Mouse (Mus musculus) CD8-positive naive resting alpha-beta T cell, adult 2 months (primary cell): Measurements from ENCODE around the gene Troap.
A peak's percentile ranks its signal among the peaks of the same experiment; 100 is the strongest.

ENCODE experiments used
- DNase-seq, 2 experiments: peaks; one replicate each; pipeline ENCODE4 v3.0.0; 2022; ENCODE audit warnings: low read depth in 2 of 2, low spot score in 2 of 2

Gene Troap

GRCm38 (mm10) chr15:99074019-99074599 lies at the start of gene Troap:
Gene Troap, plus strand, starts transcription at chr15:99074575.
- DNase-seq = no peak

GRCm38 (mm10) chr15:99024668-99025314 lies 49.6 kb upstream of the Troap start:
- peak; percentile 75 to 83 for DNase-seq

- DNase-seq = no peak
Observed at GRCm38 (mm10) chr15:99025414-99025813, 49.0 kb upstream of the Troap start.

GRCm38 (mm10) chr15:99026259-99026658 lies 48.1 kb upstream of the Troap start:
- DNase-seq = peak in 1 of 2 experiments; percentile 51

- no peak for DNase-seq
Observed at GRCm38 (mm10) chr15:99027116-99027515, 47.3 kb upstream of the Troap start.

GRCm38 (mm10) chr15:99028874-99029458 lies 45.4 kb upstream of the Troap start:
- DNase-seq = no peak

- DNase-seq = peak; percentile 88 to 91
Observed at GRCm38 (mm10) chr15:99029619-99030584, 44.5 kb upstream of the Troap start, which contains the start of gene Tuba1c. Gene Tuba1c, plus strand, starts transcription at chr15:99029891.

GRCm38 (mm10) chr15:99030585-99031387 lies 43.6 kb upstream of the Troap start:
- DNase-seq = peak in 1 of 2 experiments; percentile 18

- DNase-seq = no peak
Observed at GRCm38 (mm10) chr15:99031388-99031675, 43.0 kb upstream of the Troap start.

- no peak for DNase-seq
Observed at GRCm38 (mm10) chr15:99032041-99032725, 42.2 kb upstream of the Troap start.

GRCm38 (mm10) chr15:99032726-99033250 lies 41.6 kb upstream of the Troap start:
- DNase-seq = no peak

- no peak for DNase-seq
Observed at GRCm38 (mm10) chr15:99033498-99034270, 40.7 kb upstream of the Troap start.

GRCm38 (mm10) chr15:99035431-99035830 lies 38.9 kb upstream of the Troap start:
- no peak for DNase-seq

GRCm38 (mm10) chr15:99036249-99036905 lies 38.0 kb upstream of the Troap start:
- DNase-seq = no peak

GRCm38 (mm10) chr15:99038025-99038424 lies 36.4 kb upstream of the Troap start:
- DNase-seq = no peak

GRCm38 (mm10) chr15:99038797-99039196 lies 35.6 kb upstream of the Troap start:
- no peak for DNase-seq

- DNase-seq = no peak
Observed at GRCm38 (mm10) chr15:99039306-99039705, 35.1 kb upstream of the Troap start.
